Mouse (Mus musculus): ENCODE measurements at regions not wholly inside any gene's neighbourhood (a gene's known extent, or its start where the extent isn't known, plus 50 kb on each side); places are given as distances from the start of the nearest gene placed in this dataset.
"Not testable (repeated sequence)": the region's sequence is repeated elsewhere in the genome, so short reads cannot be mapped to it uniquely, and the experiment has no call there.

GRCm38 (mm10) chr17:4868861-4869260, 125.3 kb upstream of the Arid1b start:
- in situ Hi-C loops (cut with MboI, MseI) = no loop called here

- in situ Hi-C loops (cut with MboI, MseI) = no loop called here
These were observed 122.9 kb upstream of the Arid1b start for GRCm38 (mm10) chr17:4871267-4871666.

- in situ Hi-C loops (cut with MboI, MseI) = no loop called here
These were observed 119.7 kb upstream of the Arid1b start for GRCm38 (mm10) chr17:4874459-4874858.

GRCm38 (mm10) chr17:4875086-4876046, 118.8 kb upstream of the Arid1b start:
- in situ Hi-C loops (cut with MboI, MseI) = no loop called here

- in situ Hi-C loops (cut with MboI, MseI) = no loop called here
These were observed 117.7 kb upstream of the Arid1b start for GRCm38 (mm10) chr17:4876431-4876830.

GRCm38 (mm10) chr17:4881473-4881872, 112.7 kb upstream of the Arid1b start:
- in situ Hi-C loops (cut with MboI, MseI) = loop anchor here (5.0 kb wide), 1 partner anchor 94 kb away; no protein-coding TSS in a partner anchor

GRCm38 (mm10) chr17:4884083-4884482, 110.0 kb upstream of the Arid1b start:
- in situ Hi-C loops (cut with MboI, MseI) = loop anchor here (5.0 kb wide), 1 partner anchor 97 kb away; no protein-coding TSS in a partner anchor

- in situ Hi-C loops (cut with MboI, MseI) = loop anchor here (5.0 kb wide), 1 partner anchor 97 kb away; no protein-coding TSS in a partner anchor
These were observed 109.4 kb upstream of the Arid1b start for GRCm38 (mm10) chr17:4884761-4885160.

GRCm38 (mm10) chr17:4887331-4887730, 106.8 kb upstream of the Arid1b start:
- in situ Hi-C loops (cut with MboI, MseI) = not testable (repeated sequence)

GRCm38 (mm10) chr17:4889577-4889976, 104.6 kb upstream of the Arid1b start:
- in situ Hi-C loops (cut with MboI, MseI) = no loop called here

- in situ Hi-C loops (cut with MboI, MseI) = no loop called here
These were observed 104.0 kb upstream of the Arid1b start for GRCm38 (mm10) chr17:4890131-4890530.

- in situ Hi-C loops (cut with MboI, MseI) = no loop called here
These were observed 102.6 kb upstream of the Arid1b start for GRCm38 (mm10) chr17:4891576-4891975.

GRCm38 (mm10) chr17:4894756-4895330, 99.3 kb upstream of the Arid1b start:
- in situ Hi-C loops (cut with MboI, MseI) = loop anchor here (5.0 kb wide), 1 partner anchor 82 kb away; no protein-coding TSS in a partner anchor

GRCm38 (mm10) chr17:4903129-4903528, 91.0 kb upstream of the Arid1b start:
- in situ Hi-C loops (cut with MboI, MseI) = no loop called here

GRCm38 (mm10) chr17:4906504-4906903, 87.6 kb upstream of the Arid1b start:
- in situ Hi-C loops (cut with MboI, MseI) = loop anchor here (5.0 kb wide), 1 partner anchor 96 kb away; no protein-coding TSS in a partner anchor

- in situ Hi-C loops (cut with MboI, MseI) = loop anchor here (5.0 kb wide), 1 partner anchor 95 kb away; no protein-coding TSS in a partner anchor
These were observed 86.9 kb upstream of the Arid1b start for GRCm38 (mm10) chr17:4907181-4907752.

GRCm38 (mm10) chr17:4907841-4908571, 86.1 kb upstream of the Arid1b start:
- in situ Hi-C loops (cut with MboI, MseI) = loop anchor here (5.0 kb wide), 1 partner anchor 94 kb away; no protein-coding TSS in a partner anchor

GRCm38 (mm10) chr17:4908572-4908965, 85.6 kb upstream of the Arid1b start:
- in situ Hi-C loops (cut with MboI, MseI) = loop anchor here (5.0 kb wide), 1 partner anchor 94 kb away; no protein-coding TSS in a partner anchor

- in situ Hi-C loops (cut with MboI, MseI) = no loop called here
These were observed 84.0 kb upstream of the Arid1b start for GRCm38 (mm10) chr17:4910182-4910581.

GRCm38 (mm10) chr17:4913001-4913400, 81.1 kb upstream of the Arid1b start:
- in situ Hi-C loops (cut with MboI, MseI) = no loop called here

GRCm38 (mm10) chr17:4919866-4920495, 74.2 kb upstream of the Arid1b start:
- in situ Hi-C loops (cut with MboI, MseI) = no loop called here

Measured in T-helper 2 cell (primary cell).